Mouse (Mus musculus) liver, adult 2 months (tissue): ENCODE results near the gene Vps4a.

Experiments used
- CTCF ChIP-seq: fragments of 200-500 bp; IDR thresholded peaks from 2 replicates; pipeline ENCODE4 v1.5.1; 2011; ENCODE audit warnings: low read depth, low read length, control low read depth
- POLR2A ChIP-seq: fragments of 200-500 bp; IDR thresholded peaks from 2 replicates; pipeline ENCODE4 v1.6.1; 2011; ENCODE audit warnings: low read length, control low read depth; ENCODE audit not compliant: insufficient read depth; ENCODE audit errors: extremely low read depth

DNA sequence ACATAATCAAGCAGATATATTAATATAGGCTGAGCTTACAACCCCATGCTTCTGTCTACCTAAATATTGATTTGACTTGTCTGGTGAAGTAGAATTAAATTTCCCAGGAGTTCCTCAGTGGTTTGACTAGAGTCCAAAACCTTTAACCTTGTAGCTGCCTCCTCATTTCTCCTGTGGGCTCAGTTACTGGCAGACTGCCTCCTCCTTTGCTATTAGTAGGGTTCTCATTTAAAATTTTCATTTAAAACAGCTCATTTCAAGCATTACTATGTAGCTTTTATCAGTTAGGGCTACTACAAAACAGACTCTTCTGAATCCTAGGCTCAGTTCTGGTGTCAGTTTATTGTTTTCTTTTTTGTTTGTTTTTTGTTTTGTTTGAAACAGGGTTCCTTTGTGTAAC is 45.1 kb upstream of the Vps4a start:
- TF ChIP-seq POLR2A (no peak), CTCF (no peak)
